Mouse (Mus musculus) thymus, postnatal 25 days (tissue): ENCODE measurements at regions not wholly inside any gene's neighbourhood (a gene's known extent, or its start where the extent isn't known, plus 50 kb on each side); places are given as distances from the start of the nearest gene placed in this dataset.

Experiments
- DNase-seq: peaks from one replicate; pipeline ENCODE4 v3.0.0; 2022

- no peak for DNase-seq
These were observed 69.8 kb upstream of the Slc45a1 start for GRCm38 (mm10) chr4:150721619-150722283.

DNA sequence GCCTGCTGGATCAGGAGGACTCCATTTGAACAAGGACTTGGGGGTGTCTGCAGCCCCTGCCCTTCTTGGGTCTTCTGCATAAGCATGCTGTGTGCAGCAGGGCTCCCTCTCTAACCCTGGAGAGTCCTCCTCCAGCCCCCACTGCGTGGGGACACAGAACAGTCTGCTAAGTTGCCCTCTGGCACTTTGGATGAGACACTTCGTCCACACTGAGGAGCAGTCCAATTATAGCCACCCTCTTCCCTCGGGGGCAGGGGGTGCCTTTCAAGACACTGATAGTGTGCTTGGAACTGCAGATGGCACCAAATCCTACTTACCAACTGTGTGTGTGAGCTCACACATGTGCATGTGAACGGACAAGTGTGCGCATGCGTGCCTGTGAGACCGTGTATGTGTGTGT, 65.9 kb upstream of the Slc45a1 start:
- no peak for DNase-seq

GRCm38 (mm10) chr4:150715051-150715450, 63.1 kb upstream of the Slc45a1 start:
- DNase-seq, result no peak

DNA sequence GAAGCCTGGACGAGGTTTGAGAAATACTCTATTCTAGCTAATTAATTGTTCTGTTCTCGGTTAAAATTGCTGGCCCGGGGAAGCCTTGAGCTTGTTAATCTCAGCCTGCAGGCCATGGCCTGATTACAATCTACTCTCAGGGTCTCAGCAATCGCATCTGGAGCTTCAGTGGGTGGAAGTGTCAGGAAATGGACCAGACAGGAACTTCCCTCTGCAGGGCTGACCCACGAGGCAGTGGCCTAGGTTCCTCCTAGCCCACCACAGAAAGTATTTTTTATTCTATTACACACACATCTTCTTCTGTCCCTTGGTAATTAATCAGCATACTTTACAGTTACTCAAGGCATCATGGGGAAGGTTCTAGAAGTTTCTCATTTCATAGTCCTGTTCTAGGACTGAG, 61.3 kb upstream of the Slc45a1 start:
- DNase-seq, result no peak

- DNase-seq, result no peak
These were observed 60.9 kb upstream of the Slc45a1 start for GRCm38 (mm10) chr4:150712856-150713255.

GRCm38 (mm10) chr4:150711646-150712045, 59.7 kb upstream of the Slc45a1 start:
- DNase-seq, result no peak

GRCm38 (mm10) chr4:150709391-150710130, 57.6 kb upstream of the Slc45a1 start:
- DNase-seq, result no peak

- DNase-seq, result peak; percentile 25
These were observed 56.6 kb upstream of the Slc45a1 start for GRCm38 (mm10) chr4:150708572-150708984.

DNA sequence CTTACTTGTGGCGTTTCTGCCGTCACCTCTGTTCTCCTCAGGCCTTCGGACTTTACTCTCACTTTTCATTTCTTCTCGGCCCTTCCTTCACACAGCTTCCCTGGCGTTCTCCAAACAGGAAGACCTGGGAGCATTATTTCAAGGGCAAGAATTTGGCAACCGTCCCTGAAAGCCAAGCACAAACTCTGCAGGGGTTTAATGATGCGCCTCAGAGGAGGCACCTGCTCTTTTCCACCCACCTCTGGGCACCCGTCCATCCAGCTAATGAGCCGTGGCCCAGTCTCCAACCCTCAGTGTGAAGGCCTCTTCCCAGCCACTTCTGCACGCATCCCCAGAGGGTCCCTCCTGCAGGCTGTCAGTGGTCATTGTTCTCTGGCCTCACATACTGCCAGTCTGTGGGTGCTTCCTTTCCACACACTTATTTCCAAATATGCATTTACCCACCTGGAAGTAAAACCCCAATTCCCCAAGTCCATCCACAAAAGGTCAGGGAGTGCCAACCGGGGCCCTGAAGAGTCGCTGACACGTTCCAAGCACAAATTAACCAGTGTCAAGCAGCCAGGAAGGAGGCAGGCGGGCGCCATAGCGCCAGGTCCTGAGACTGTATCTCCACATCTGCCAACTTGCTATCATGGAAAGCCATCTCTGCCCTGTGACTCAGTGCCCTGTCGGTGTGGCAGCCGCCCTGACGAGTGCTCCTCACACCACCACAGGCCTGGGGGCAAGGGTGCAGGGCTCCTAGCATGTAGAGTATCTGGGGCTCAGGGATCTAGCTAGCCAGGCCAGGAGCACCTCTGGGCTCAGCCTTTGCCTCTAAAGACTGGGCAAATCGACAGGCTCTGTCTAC, 56.0 kb upstream of the Slc45a1 start:
- DNase-seq, result no peak

- no peak for DNase-seq
These were observed 55.1 kb upstream of the Slc45a1 start for GRCm38 (mm10) chr4:150706793-150707724.

DNA sequence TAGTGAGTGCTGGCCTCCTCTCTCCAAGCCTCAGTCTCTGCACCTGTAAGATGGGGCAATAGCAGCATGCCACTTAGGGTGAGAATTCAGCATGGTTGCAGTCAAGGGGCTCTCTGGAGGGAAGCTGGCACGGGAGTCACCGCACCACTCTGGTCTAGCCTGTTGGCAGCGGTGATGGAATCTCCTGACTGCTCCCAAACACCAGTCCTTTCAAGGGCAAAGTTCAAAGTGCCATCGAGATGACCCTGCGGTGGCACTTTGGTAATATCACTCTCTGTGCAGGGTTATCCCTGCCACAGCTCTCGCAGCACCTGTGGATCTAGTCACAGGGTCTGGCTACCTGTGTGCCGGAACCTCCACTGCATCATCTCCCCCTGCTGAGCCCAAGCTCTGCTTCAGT, 54.3 kb upstream of the Slc45a1 start:
- DNase-seq, result no peak

DNA sequence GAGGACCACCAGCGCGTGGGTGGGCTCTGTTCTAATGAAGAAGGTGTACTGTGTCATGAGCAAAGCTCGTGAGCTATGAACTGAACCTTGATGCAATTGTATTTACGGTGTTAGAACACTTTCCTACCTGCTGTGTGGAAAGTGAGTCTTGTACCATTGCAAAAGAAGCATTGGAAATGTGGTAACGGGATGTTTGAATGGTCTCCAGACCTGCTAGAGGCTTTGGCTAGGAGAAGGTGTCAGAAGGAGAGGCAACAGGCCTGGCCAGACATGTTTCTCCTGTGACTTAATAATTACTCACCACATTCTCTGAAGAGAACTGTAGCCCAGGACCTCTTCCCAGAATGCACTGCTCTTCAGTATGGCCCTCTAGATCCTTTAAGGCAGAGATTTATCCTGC, 51.3 kb upstream of the Slc45a1 start:
- DNase-seq, result no peak
